Comparison of ENCODE assay signal across 22 mouse cellular contexts in the genomic region with DNA sequence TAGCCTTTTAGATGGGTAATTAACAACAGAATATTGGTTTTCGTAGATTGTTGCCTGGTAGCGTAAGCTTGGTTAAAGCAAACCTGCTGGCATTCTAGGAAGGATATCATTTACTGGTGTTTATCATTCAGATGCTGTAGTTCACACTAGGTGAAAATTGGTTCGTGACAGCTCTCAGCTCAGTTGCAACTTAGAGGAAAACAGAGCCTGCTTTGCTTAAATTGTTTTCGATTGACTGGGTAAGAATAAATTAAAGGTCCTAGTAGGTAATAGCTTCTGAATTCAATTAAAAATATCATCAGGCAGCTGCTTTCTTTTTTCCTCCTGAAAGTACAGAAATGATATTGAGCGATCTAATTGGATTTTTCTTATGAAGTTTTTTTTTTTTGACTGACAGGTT. TPM values are rescaled to one million over a fixed set of nuclear protein-coding genes. Genes with fewer than 3 reads are reported as not detected.
"Had no signal": no experiment of that assay in that cellular context is flagged by ENCODE, and none has a peak within 500 bp of the region (broad histone marks: within the 10 kb centered on the region; RNA-seq: fewer than 3 reads in every experiment).

No protein-coding gene starts in this region.

- H3K4me2 ChIP-seq: kidney, embryonic 15.5 days; lung, embryonic 14.5 days; midbrain, embryonic 13.5 days; neural tube, embryonic 13.5 days; stomach, embryonic 15.5 days had no signal

- H3K4me3 ChIP-seq: kidney, embryonic 15.5 days; left cerebral cortex, adult 2 months; midbrain, embryonic 13.5 days; myocyte; neural tube, embryonic 13.5 days; stomach, embryonic 15.5 days had no signal

- ATAC-seq: liver, postnatal 0 days; lung, postnatal 0 days; midbrain, embryonic 13.5 days had no signal

- DNase-seq: kidney, adult 8-10 months; kidney, postnatal 10 days; kidney, postnatal 36 days; layer of hippocampus, postnatal 36 days; liver, postnatal 0 days; lung, embryonic 14.5 days; retina, postnatal 1 day; right cerebral cortex, postnatal 25 days; spleen, adult 18-20 months; thymus, postnatal 25 days had no signal

- H3K9ac ChIP-seq: kidney, embryonic 15.5 days; liver, embryonic 14.5 days; liver, postnatal 0 days; lung, embryonic 14.5 days; midbrain, embryonic 13.5 days; neural tube, embryonic 13.5 days; stomach, embryonic 15.5 days had no signal

- H3K36me3 ChIP-seq: kidney, embryonic 15.5 days; midbrain, embryonic 13.5 days; neural tube, embryonic 13.5 days; stomach, embryonic 15.5 days had no signal

- H3K9me3 ChIP-seq: kidney, embryonic 15.5 days; midbrain, embryonic 13.5 days; neural tube, embryonic 13.5 days; stomach, embryonic 15.5 days had no signal

- H3K27me3 ChIP-seq: kidney, embryonic 15.5 days; midbrain, embryonic 13.5 days; neural tube, embryonic 13.5 days; stomach, embryonic 15.5 days had no signal

- H3K4me1 ChIP-seq: kidney, embryonic 15.5 days; midbrain, embryonic 13.5 days; neural tube, embryonic 13.5 days; stomach, embryonic 15.5 days had no signal

- H3K27ac ChIP-seq: kidney, embryonic 15.5 days; left cerebral cortex, adult 2 months; liver, embryonic 14.5 days; macrophage; midbrain, embryonic 13.5 days; neural tube, embryonic 13.5 days; stomach, embryonic 15.5 days had no signal

RNA-seq across cellular contexts. Expression of a gene that starts 21.0 kb away (rescaled TPM):
- total RNA-seq: megakaryocyte, adult 5-6 weeks; monocyte, adult 5-6 weeks; neutrophil, adult 5-6 weeks had no signal
- polyA plus RNA-seq: macrophage had no signal
